Mouse (Mus musculus): ENCODE measurements around the gene Lysmd4.

DNA sequence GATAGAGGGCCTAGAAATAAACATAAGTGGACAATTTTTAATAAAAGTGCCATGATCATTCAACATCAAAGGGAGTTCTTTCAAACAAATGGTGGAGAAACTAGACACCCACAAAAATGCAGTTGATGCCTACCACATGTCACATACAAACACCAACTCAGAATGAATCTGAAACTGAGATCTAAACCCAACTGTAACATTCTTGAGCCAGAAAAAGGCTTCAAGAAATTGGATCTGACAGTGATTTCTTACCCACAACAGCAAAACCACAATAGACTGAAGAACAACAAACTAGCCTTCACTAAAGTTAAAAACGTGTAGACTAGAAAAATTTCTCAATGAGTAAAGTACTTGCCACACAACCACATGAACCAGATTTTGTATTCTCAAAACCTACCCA, 98.0 kb downstream of the Lysmd4 start:
- TF ChIP-seq CTCF (conservative IDR thresholded peaks at IDR 0.05 in 1 of 2, IDR thresholded peaks at IDR 0.05 in 1 of 2; ENCODE audit: low read depth in 2 of 2, low read length in 2 of 2): no peak
- peak; percentile 68; the same call in 1 of the 2 replicates for TF ChIP-seq MEF2A (IDR thresholded peaks at IDR 0.05; ENCODE audit: borderline replicate concordance, low read depth, low read length)
- TF ChIP-seq POLR2A (IDR thresholded peaks at IDR 0.05; ENCODE audit: low read depth, low read length): no peak
- peak; percentile 21; the same call in 1 of the 2 replicates for TF ChIP-seq MAX (IDR thresholded peaks at IDR 0.05; ENCODE audit: low read length)
- TF ChIP-seq TCF12 (IDR thresholded peaks at IDR 0.05; ENCODE audit: low read depth, low read length): no peak
- TF ChIP-seq ZC3H11A (IDR thresholded peaks at IDR 0.05; ENCODE audit: low read depth, low read length): no peak

All from CH12.LX (cell line).